ENCODE assay signal across 32 mouse cellular contexts in genomic region chr11:115269330-115270066, GRCm38 (mm10). TPM values are rescaled to one million over a fixed set of nuclear protein-coding genes. Genes with fewer than 3 reads are reported as not detected.
DNase-seq lines count a peak whose midpoint lies in the region; ATAC-seq and TF ChIP-seq lines count a peak whose summit lies in the region.
"Had no signal": no experiment of that assay in that cellular context is flagged by ENCODE, and none has a peak within 500 bp of the region (broad histone marks: within the 10 kb centered on the region; RNA-seq: fewer than 3 reads in every experiment).

No protein-coding gene starts in this region.

- DNase-seq in cerebellum, adult 11 months = peak; percentile 57
- peak in 1 of 2 experiments; percentile 56 for DNase-seq in cerebellum, adult 2 months
- no peak for DNase-seq in cerebellum, postnatal 36 days
- no peak for DNase-seq in hindbrain, embryonic 10.5 days (ENCODE audit: low spot score)
- no peak for DNase-seq in hindbrain, postnatal 0 days (ENCODE audit: low spot score)
- no peak for DNase-seq in embryo, embryonic 11 days
- DNase-seq: adrenal gland, postnatal 14 days; kidney, adult 2 months had no signal

- 60% methylated on average over 27 of the region's 27 CpGs for WGBS in cerebellum, adult 2 months
- 88% methylated on average over 27 of the region's 27 CpGs for WGBS in hindbrain, embryonic 10.5 days
- WGBS in hindbrain, postnatal 0 days = 85% methylated on average over 27 of the region's 27 CpGs

- no peak overlapping the region for H3K4me2 ChIP-seq in hindbrain, postnatal 0 days (ENCODE audit: low read depth, low read length)
- H3K4me2 ChIP-seq: embryonic facial prominence, embryonic 13.5 days; forebrain, embryonic 12.5 days; forebrain, embryonic 15.5 days; heart, embryonic 11.5 days; hindbrain, embryonic 13.5 days had no signal

- H3K9me3 ChIP-seq in hindbrain, embryonic 10.5 days = no peaks in the 10 kb centered on the region
- no peaks in the 10 kb centered on the region for H3K9me3 ChIP-seq in hindbrain, postnatal 0 days (ENCODE audit: low read length)
- H3K9me3 ChIP-seq: embryonic facial prominence, embryonic 10.5 days; embryonic facial prominence, embryonic 13.5 days; forebrain, embryonic 12.5 days; forebrain, embryonic 15.5 days; hindbrain, embryonic 13.5 days had no signal

- H3K27ac ChIP-seq in cerebellum, adult 2 months (ENCODE audit: insufficient read depth, low read length) = peak overlapping the region; percentile 59
- 0 out of 2 replicates have a peak overlapping the region, but pooled peaks have one; percentile 29 for H3K27ac ChIP-seq in hindbrain, embryonic 10.5 days
- H3K27ac ChIP-seq in hindbrain, postnatal 0 days = no peak overlapping the region
- H3K27ac ChIP-seq: embryonic facial prominence, embryonic 10.5 days; embryonic facial prominence, embryonic 13.5 days; forebrain, embryonic 12.5 days; forebrain, embryonic 15.5 days; heart, adult 2 months; hindbrain, embryonic 13.5 days had no signal

- ATAC-seq in cerebellum, adult (ENCODE audit: insufficient number of reproducible peaks, low FRiP score, low TSS enrichment) = no peak
- no peak for ATAC-seq in hindbrain, postnatal 0 days
- no peak for ATAC-seq in inflammation-experienced regulatory T-cells, adult 6 months
- ATAC-seq: intestine, postnatal 0 days had no signal

- no peak for TF ChIP-seq CTCF in cerebellum, adult 2 months (IDR thresholded peaks at IDR 0.05; ENCODE audit: borderline replicate concordance, insufficient read depth, low read depth, low read length)
- no peak for TF ChIP-seq CTCF in hindbrain, postnatal 0 days (IDR thresholded peaks at IDR 0.05; ENCODE audit: low read depth)

- no peak for TF ChIP-seq POLR2A in cerebellum, adult 2 months (IDR thresholded peaks at IDR 0.05; ENCODE audit: borderline replicate concordance, insufficient read depth, low read length)

- H3K36me3 ChIP-seq in hindbrain, embryonic 10.5 days = peaks cover 27% of the 10 kb centered on the region
- peaks cover 13% of the 10 kb centered on the region for H3K36me3 ChIP-seq in hindbrain, postnatal 0 days (ENCODE audit: insufficient read depth, low read length)

- H3K9ac ChIP-seq in hindbrain, postnatal 0 days (replicated peaks; ENCODE audit: low read length) = no peak overlapping the region
- H3K9ac ChIP-seq: embryonic facial prominence, embryonic 13.5 days; forebrain, embryonic 12.5 days; forebrain, embryonic 15.5 days; hindbrain, embryonic 13.5 days had no signal

- H3K4me1 ChIP-seq in cerebellum, adult 2 months (ENCODE audit: control insufficient read depth, insufficient read depth, low read length) = peaks cover 23% of the 10 kb centered on the region
- H3K4me1 ChIP-seq in hindbrain, embryonic 10.5 days (replicated peaks) = peaks cover 71% of the 10 kb centered on the region
- H3K4me1 ChIP-seq in hindbrain, postnatal 0 days (ENCODE audit: insufficient read depth, low read length) = peaks cover 13% of the 10 kb centered on the region

- H3K27me3 ChIP-seq in cerebellum, adult 2 months (ENCODE audit: control insufficient read depth, insufficient read depth, low read length) = no peaks in the 10 kb centered on the region
- peaks cover 58% of the 10 kb centered on the region for H3K27me3 ChIP-seq in hindbrain, embryonic 10.5 days (ENCODE audit: insufficient read depth, poor library complexity, severe bottlenecking)
- peaks cover 45% of the 10 kb centered on the region for H3K27me3 ChIP-seq in hindbrain, postnatal 0 days (ENCODE audit: insufficient read depth, low read length)

- no peak overlapping the region for H3K4me3 ChIP-seq in cerebellum, adult 2 months (replicated peaks; ENCODE audit: insufficient read depth, low read depth, low read length)
- no peak overlapping the region for H3K4me3 ChIP-seq in hindbrain, embryonic 10.5 days
- no peak overlapping the region for H3K4me3 ChIP-seq in hindbrain, postnatal 0 days (ENCODE audit: low read length)
- H3K4me3 ChIP-seq: embryonic facial prominence, embryonic 10.5 days; embryonic facial prominence, embryonic 13.5 days; erythroblast, embryonic 14.5 days; forebrain, embryonic 12.5 days; forebrain, embryonic 15.5 days; heart, adult 2 months; hindbrain, embryonic 13.5 days had no signal

RNA-seq across cellular contexts. Expression of gene Grin2c, which starts 2.5 kb away (rescaled TPM):
- polyA plus RNA-seq in cerebellum, adult 2 months (2012; rRNA removed) = 249 and 283 TPM in 2 replicates
- polyA plus RNA-seq in hindbrain, embryonic 10.5 days (2016; fragmentation: Nextera tagmentation; extraction: Ambion mirVana) = 0.14 and 0.18 TPM in 2 replicates
- total RNA-seq in hindbrain, postnatal 0 days (2014; rRNA removed) = 6.9 and 7.1 TPM in 2 replicates
- 1.0 and 1.1 TPM in 2 replicates for polyA plus RNA-seq in hindbrain, postnatal 0 days (2015; fragmentation: Nextera tagmentation; extraction: Ambion mirVana)
- polyA plus RNA-seq in inflammation-experienced regulatory T-cells, adult 6 months (2017; shearing (Covaris generic)) = not detected
- total RNA-seq: common myeloid progenitor, adult 5-6 weeks; hematopoietic stem cell, adult 5-6 weeks; MEL had no signal
- polyA plus RNA-seq: embryonic facial prominence, embryonic 13.5 days; forebrain, embryonic 12.5 days; gonadal fat pad, adult 2 months; heart, postnatal 0 days; intestine, embryonic 14.5 days; intestine, postnatal 0 days; kidney, embryonic 14.5 days had no signal

RNA-seq across cellular contexts. Expression of gene Fdxr, which starts 7.4 kb away (rescaled TPM):
- polyA plus RNA-seq in cerebellum, adult 2 months (2012; rRNA removed) = 53.5 and 56.8 TPM in 2 replicates
- 17.7 TPM in 2 replicates for polyA plus RNA-seq in hindbrain, embryonic 10.5 days (2016; fragmentation: Nextera tagmentation; extraction: Ambion mirVana)
- total RNA-seq in hindbrain, postnatal 0 days (2014; rRNA removed) = 20.0 and 22.6 TPM in 2 replicates
- polyA plus RNA-seq in hindbrain, postnatal 0 days (2015; fragmentation: Nextera tagmentation; extraction: Ambion mirVana) = 15.0 and 16.4 TPM in 2 replicates
- 10 to 100 TPM; 20.6 to 26.2 (median 23.7) TPM for polyA plus RNA-seq in inflammation-experienced regulatory T-cells, adult 6 months (2017; shearing (Covaris generic))

RNA-seq across cellular contexts. Expression of gene Fads6, which starts 28.0 kb away (rescaled TPM):
- 57.3 and 63.7 TPM in 2 replicates for polyA plus RNA-seq in cerebellum, adult 2 months (2012; rRNA removed)
- polyA plus RNA-seq in hindbrain, embryonic 10.5 days (2016; fragmentation: Nextera tagmentation; extraction: Ambion mirVana) = 0.27 and 0.47 TPM in 2 replicates
- total RNA-seq in hindbrain, postnatal 0 days (2014; rRNA removed) = 8.3 and 10.8 TPM in 2 replicates
- 1.8 and 1.9 TPM in 2 replicates for polyA plus RNA-seq in hindbrain, postnatal 0 days (2015; fragmentation: Nextera tagmentation; extraction: Ambion mirVana)
- polyA plus RNA-seq in inflammation-experienced regulatory T-cells, adult 6 months (2017; shearing (Covaris generic)) = 1 to 10 TPM in 1 of 3 experiments, under 1 TPM in 2; 0.62 to 1.1 (median 0.78) TPM

RNA-seq across cellular contexts. Expression of gene Otop2, which starts 37.5 kb away (rescaled TPM):
- polyA plus RNA-seq in cerebellum, adult 2 months (2012; rRNA removed) = 0.65 and 0.97 TPM in 2 replicates
- polyA plus RNA-seq in hindbrain, embryonic 10.5 days (2016; fragmentation: Nextera tagmentation; extraction: Ambion mirVana) = not detected in 2 replicates
- 0.36 and 0.99 TPM in 2 replicates for total RNA-seq in hindbrain, postnatal 0 days (2014; rRNA removed)
- 0.20 and 0.34 TPM in 2 replicates for polyA plus RNA-seq in hindbrain, postnatal 0 days (2015; fragmentation: Nextera tagmentation; extraction: Ambion mirVana)
- not detected for polyA plus RNA-seq in inflammation-experienced regulatory T-cells, adult 6 months (2017; shearing (Covaris generic))
- total RNA-seq: adrenal gland, adult 2 months; adrenal gland, postnatal 14 days; adrenal gland, postnatal 4 days; common myeloid progenitor, adult 5-6 weeks; gastrocnemius, adult 8-10 months; gastrocnemius, postnatal 25 days; heart, adult 2 months; heart, postnatal 25 days; hematopoietic stem cell, adult 5-6 weeks; MEL had no signal
- polyA plus RNA-seq: adrenal gland, adult 2 months; embryonic facial prominence, embryonic 10.5 days; erythroblast, embryonic 14.5 days; forebrain, embryonic 12.5 days; forebrain, embryonic 15.5 days; gonadal fat pad, adult 2 months; heart, adult 2 months; heart, embryonic 11.5 days; heart, embryonic 14.5 days; heart, postnatal 0 days; hindbrain, embryonic 13.5 days; intestine, embryonic 14.5 days; kidney, adult 2 months had no signal

RNA-seq across cellular contexts. Expression of gene Ush1g, which starts 52.3 kb away (rescaled TPM):
- polyA plus RNA-seq in cerebellum, adult 2 months (2012; rRNA removed) = 1.4 TPM in 2 replicates
- polyA plus RNA-seq in hindbrain, embryonic 10.5 days (2016; fragmentation: Nextera tagmentation; extraction: Ambion mirVana) = 0.10 TPM in 1 of 2 replicates, not detected in the other
- 0.37 and 0.47 TPM in 2 replicates for total RNA-seq in hindbrain, postnatal 0 days (2014; rRNA removed)
- 0.10 and 0.13 TPM in 2 replicates for polyA plus RNA-seq in hindbrain, postnatal 0 days (2015; fragmentation: Nextera tagmentation; extraction: Ambion mirVana)
- polyA plus RNA-seq in inflammation-experienced regulatory T-cells, adult 6 months (2017; shearing (Covaris generic)) = not detected
- total RNA-seq: common myeloid progenitor, adult 5-6 weeks; hematopoietic stem cell, adult 5-6 weeks; MEL had no signal
- polyA plus RNA-seq: embryonic facial prominence, embryonic 13.5 days; erythroblast, embryonic 14.5 days; forebrain, embryonic 12.5 days; gonadal fat pad, adult 2 months; kidney, embryonic 14.5 days had no signal

Comparison
In these comparisons a context has a peak if more than half of its experiments do, and no peak if none do; other contexts are left out.
1. RNA of gene Grin2c, which starts 2.5 kb away (polyA plus RNA-seq): 249 to 283 TPM in cerebellum, adult 2 months; 1.0 to 1.1 TPM in hindbrain, postnatal 0 days, 0.14 to 0.18 TPM in hindbrain, embryonic 10.5 days and not detected in inflammation-experienced regulatory T-cells, adult 6 months; every median in the first group is over 100 times any median in the second.
2. RNA of gene Fads6, which starts 28.0 kb away (polyA plus RNA-seq): 57.3 to 63.7 TPM in cerebellum, adult 2 months; 1.8 to 1.9 TPM in hindbrain, postnatal 0 days, 0.62 to 1.1 TPM in inflammation-experienced regulatory T-cells, adult 6 months and 0.27 to 0.47 TPM in hindbrain, embryonic 10.5 days; every median in the first group is over 10 times any median in the second.